Mouse (Mus musculus) myocyte (in vitro differentiated cells): Measurements from ENCODE around the gene Cenpx. TPM values are rescaled to one million over a fixed set of nuclear protein-coding genes. Genes with fewer than 3 reads are reported as not detected.
"Not testable (repeated sequence)": the region's sequence is repeated elsewhere in the genome, so short reads cannot be mapped to it uniquely, and the experiment has no call there.

Source experiments
- H3K27me3 ChIP-seq: one replicate; pipeline ENCODE4 v1.6.1; 2011; ENCODE audit not compliant: control insufficient read depth, insufficient read depth, insufficient read length
- H3K36me3 ChIP-seq: one replicate; pipeline ENCODE4 v1.6.1; 2011; ENCODE audit not compliant: control insufficient read depth, insufficient read depth
- H3K4me2 ChIP-seq: one replicate; pipeline ENCODE4 v1.6.1; 2011; ENCODE audit warnings: low read depth, control low read depth
- H3K4me3 ChIP-seq: one replicate; pipeline ENCODE4 v1.5.1; 2011; ENCODE audit warnings: mild to moderate bottlenecking, control low read depth, moderate library complexity
- H3K79me2 ChIP-seq: one replicate; pipeline ENCODE4 v1.6.1; 2011; ENCODE audit not compliant: control insufficient read depth, insufficient read depth
- H3ac ChIP-seq: one replicate; pipeline ENCODE4 v1.6.1; 2011; ENCODE audit not compliant: control insufficient read depth, insufficient read length
- CEBPB ChIP-seq: IDR thresholded peaks from 2 replicates; pipeline ENCODE4 v1.6.1; 2011; ENCODE audit warnings: mild to moderate bottlenecking, moderate library complexity; ENCODE audit not compliant: poor library complexity, insufficient read depth, severe bottlenecking
- E2F4 ChIP-seq: IDR thresholded peaks from one replicate; pipeline ENCODE4 v1.6.1; 2011; ENCODE audit warnings: mild to moderate bottlenecking, control low read depth, moderate library complexity; ENCODE audit not compliant: insufficient read depth
- MAX ChIP-seq: IDR thresholded peaks from one replicate; pipeline ENCODE4 v1.6.1; 2011; ENCODE audit warnings: low read depth, mild to moderate bottlenecking, control low read depth
- MYOD1 ChIP-seq, 3 experiments: IDR thresholded peaks; one replicate each; pipeline ENCODE4 v1.6.1; 2011; ENCODE audit warnings: control low read depth in 2 of 3, low read depth in 2 of 3, mild to moderate bottlenecking in 2 of 3, moderate library complexity in 1 of 3; ENCODE audit not compliant: insufficient read length in 2 of 3, control insufficient read depth in 1 of 3
- MYOG ChIP-seq, 3 experiments: IDR thresholded peaks; one replicate each; pipeline ENCODE4 v1.6.1; 2011; ENCODE audit warnings: control low read depth in 2 of 3, low read depth in 2 of 3, mild to moderate bottlenecking in 2 of 3; ENCODE audit not compliant: insufficient read length in 2 of 3, control insufficient read depth in 1 of 3, insufficient read depth in 1 of 3
- POLR2A ChIP-seq: IDR thresholded peaks from one replicate; pipeline ENCODE4 v1.6.1; 2011; ENCODE audit warnings: low read depth, mild to moderate bottlenecking, control low read depth, moderate library complexity; ENCODE audit not compliant: insufficient read length
- POLR2AphosphoS2 ChIP-seq: IDR thresholded peaks from one replicate; pipeline ENCODE4 v1.6.1; 2011; ENCODE audit warnings: low read depth, control low read depth; ENCODE audit not compliant: insufficient read length
- REST ChIP-seq: IDR thresholded peaks from one replicate; pipeline ENCODE4 v1.6.1; 2011; ENCODE audit warnings: mild to moderate bottlenecking, control low read depth, moderate library complexity; ENCODE audit not compliant: insufficient read depth, insufficient read length
- SRF ChIP-seq: IDR thresholded peaks from one replicate; pipeline ENCODE4 v1.6.1; 2011; ENCODE audit warnings: low read depth; ENCODE audit not compliant: control insufficient read depth, insufficient read length
- TCF12 ChIP-seq: IDR thresholded peaks from one replicate; pipeline ENCODE4 v1.6.1; 2011; ENCODE audit warnings: mild to moderate bottlenecking, control low read depth; ENCODE audit not compliant: poor library complexity, insufficient read depth, severe bottlenecking
- TCF3 ChIP-seq: IDR thresholded peaks from one replicate; pipeline ENCODE4 v1.6.1; 2011; ENCODE audit warnings: low read depth, control low read depth; ENCODE audit not compliant: insufficient read length
- USF1 ChIP-seq: IDR thresholded peaks from one replicate; pipeline ENCODE4 v1.6.1; 2011; ENCODE audit warnings: low read depth, mild to moderate bottlenecking, control low read depth, moderate library complexity
- polyA plus RNA-seq: library from polyadenylated mRNA; unstranded; fragments of >200 nt; fragmentation: generic; extraction: Trizol; gene quantifications from one replicate; pipeline ENCODE4 v1.2.1, GENCODE M21; 2012; ENCODE audit warnings: missing spikeins

The Cenpx gene
- polyA plus RNA-seq, 1 experiment, result 42.5 TPM

- Histone ChIP-seq H3K4me2 (no peak overlapping the region), H3K27me3 (peaks cover 14% of the 10 kb centered on the region), H3K36me3 (no peaks in the 10 kb centered on the region), H3K4me3 (no peak overlapping the region), H3ac (no peak overlapping the region), H3K79me2 (no peaks in the 10 kb centered on the region)
- TF ChIP-seq POLR2AphosphoS2, result no peak
Observed at GRCm38 (mm10) chr11:120736424-120736823, 22.9 kb upstream of the Cenpx start.

- H3K4me2 ChIP-seq, result peak overlapping the region; percentile 49
- H3K79me2 ChIP-seq, result no peaks in the 10 kb centered on the region
- H3K36me3 ChIP-seq, result no peaks in the 10 kb centered on the region
- H3ac ChIP-seq, result no peak overlapping the region
- no peaks in the 10 kb centered on the region for H3K27me3 ChIP-seq
- no peak overlapping the region for H3K4me3 ChIP-seq
- no peak for TF ChIP-seq E2F4
- TF ChIP-seq TCF3, result no peak
- TF ChIP-seq USF1, result no peak
- TF ChIP-seq POLR2A, result no peak
- no peak for TF ChIP-seq MYOG (IDR thresholded peaks at IDR 0.05; ENCODE audit: control insufficient read depth in 1 of 3, insufficient read depth in 1 of 3, insufficient read length in 2 of 3, low read depth in 2 of 3)
- TF ChIP-seq SRF, result no peak
- no peak for TF ChIP-seq POLR2AphosphoS2
Observed at GRCm38 (mm10) chr11:120733521-120733920, 20.0 kb upstream of the Cenpx start.

GRCm38 (mm10) chr11:120731858-120732680, 18.5 kb upstream of the Cenpx start, which contains the start of gene Cbr2:
Gene Cbr2 (minus strand): TSS chr11:120732114.
- peak within 1 kb of the TSS; percentile 85 for H3K4me2 ChIP-seq
- no peak within 1 kb of the TSS for H3ac ChIP-seq
- H3K4me3 ChIP-seq, result peak within 1 kb of the TSS; percentile 22
- no peaks in the 10 kb centered on the region for H3K79me2 ChIP-seq
- no peaks in the 10 kb centered on the region for H3K27me3 ChIP-seq
- no peaks in the 10 kb centered on the region for H3K36me3 ChIP-seq
- TF ChIP-seq MYOD1 (IDR thresholded peaks at IDR 0.05; ENCODE audit: control insufficient read depth in 1 of 3, insufficient read length in 2 of 3, low read depth in 2 of 3) (peak in 1 of 3 experiments; percentile 15), TCF3 (no peak), REST (no peak), USF1 (no peak), CEBPB (no peak), MYOG (IDR thresholded peaks at IDR 0.05; ENCODE audit: control insufficient read depth in 1 of 3, insufficient read depth in 1 of 3, insufficient read length in 2 of 3, low read depth in 2 of 3) (no peak), TCF12 (no peak), POLR2AphosphoS2 (no peak), SRF (peak; percentile 92), POLR2A (peak; percentile 52), E2F4 (no peak), MAX (no peak)

- TF ChIP-seq POLR2A (no peak), POLR2AphosphoS2 (peak; percentile 18), MYOG (IDR thresholded peaks at IDR 0.05; ENCODE audit: control insufficient read depth in 1 of 3, insufficient read depth in 1 of 3, insufficient read length in 2 of 3, low read depth in 2 of 3) (no peak), CEBPB (no peak), SRF (no peak), MYOD1 (IDR thresholded peaks at IDR 0.05; ENCODE audit: control insufficient read depth in 1 of 3, insufficient read length in 2 of 3, low read depth in 2 of 3) (peak in 1 of 3 experiments; percentile 8)
- H3K4me3 ChIP-seq, result peak overlapping the region; percentile 22
- peak overlapping the region; percentile 85 for H3K4me2 ChIP-seq
Observed at GRCm38 (mm10) chr11:120731395-120731794, 17.9 kb upstream of the Cenpx start.

GRCm38 (mm10) chr11:120730331-120730870, 16.9 kb upstream of the Cenpx start:
- H3K79me2 ChIP-seq, result no peaks in the 10 kb centered on the region
- TF ChIP-seq E2F4, result no peak
- TF ChIP-seq MAX, result no peak
- no peak for TF ChIP-seq POLR2AphosphoS2
- TF ChIP-seq USF1, result no peak
- TF ChIP-seq TCF3, result no peak
- no peak for TF ChIP-seq MYOD1 (IDR thresholded peaks at IDR 0.05; ENCODE audit: control insufficient read depth in 1 of 3, insufficient read length in 2 of 3, low read depth in 2 of 3)
- no peak for TF ChIP-seq POLR2A
- no peak for TF ChIP-seq REST
- TF ChIP-seq CEBPB, result no peak
- TF ChIP-seq TCF12, result no peak
- TF ChIP-seq MYOG (IDR thresholded peaks at IDR 0.05; ENCODE audit: control insufficient read depth in 1 of 3, insufficient read depth in 1 of 3, insufficient read length in 2 of 3, low read depth in 2 of 3), result no peak
- no peak for TF ChIP-seq SRF
- H3K27me3 ChIP-seq, result no peaks in the 10 kb centered on the region
- H3K36me3 ChIP-seq, result no peaks in the 10 kb centered on the region
- H3ac ChIP-seq, result no peak overlapping the region
- no peak overlapping the region for H3K4me3 ChIP-seq
- no peak overlapping the region for H3K4me2 ChIP-seq

More at GRCm38 (mm10) chr11:120731395-120731794, 17.9 kb upstream of the Cenpx start:
- H3ac ChIP-seq, result no peak overlapping the region
- H3K27me3 ChIP-seq, result no peaks in the 10 kb centered on the region
- H3K36me3 ChIP-seq, result no peaks in the 10 kb centered on the region
- H3K79me2 ChIP-seq, result no peaks in the 10 kb centered on the region

- not testable (repeated sequence) for H3K79me2 ChIP-seq, H3K4me3 ChIP-seq
Observed at GRCm38 (mm10) chr11:120729432-120730050, 16.0 kb upstream of the Cenpx start.

More at GRCm38 (mm10) chr11:120729432-120730050, 16.0 kb upstream of the Cenpx start:
- H3ac ChIP-seq, H3K4me2 ChIP-seq, H3K36me3 ChIP-seq, H3K27me3 ChIP-seq: not testable (repeated sequence)
